Mouse (Mus musculus): ENCODE data around the gene Gm11733. TPM values are rescaled to one million over a fixed set of nuclear protein-coding genes. Genes with fewer than 3 reads are reported as not detected.
"Not testable (repeated sequence)": the region's sequence is repeated elsewhere in the genome, so short reads cannot be mapped to it uniquely, and the experiment has no call there.

Gene Gm11733
- total RNA-seq (2021) = not detected

- intact Hi-C loops (cut with DNase I) = loop anchor here (5.0 kb wide), 3 partner anchors 113 to 343 kb away; partner anchors contain the start of genes Afmid, Tk1 and Tnrc6c
- no peak for DNase-seq
Measured at GRCm38 (mm10) chr11:117484198-117484597, at the start of gene Gm11733. TSS of gene Gm11733 (plus strand) at chr11:117484368.

DNA sequence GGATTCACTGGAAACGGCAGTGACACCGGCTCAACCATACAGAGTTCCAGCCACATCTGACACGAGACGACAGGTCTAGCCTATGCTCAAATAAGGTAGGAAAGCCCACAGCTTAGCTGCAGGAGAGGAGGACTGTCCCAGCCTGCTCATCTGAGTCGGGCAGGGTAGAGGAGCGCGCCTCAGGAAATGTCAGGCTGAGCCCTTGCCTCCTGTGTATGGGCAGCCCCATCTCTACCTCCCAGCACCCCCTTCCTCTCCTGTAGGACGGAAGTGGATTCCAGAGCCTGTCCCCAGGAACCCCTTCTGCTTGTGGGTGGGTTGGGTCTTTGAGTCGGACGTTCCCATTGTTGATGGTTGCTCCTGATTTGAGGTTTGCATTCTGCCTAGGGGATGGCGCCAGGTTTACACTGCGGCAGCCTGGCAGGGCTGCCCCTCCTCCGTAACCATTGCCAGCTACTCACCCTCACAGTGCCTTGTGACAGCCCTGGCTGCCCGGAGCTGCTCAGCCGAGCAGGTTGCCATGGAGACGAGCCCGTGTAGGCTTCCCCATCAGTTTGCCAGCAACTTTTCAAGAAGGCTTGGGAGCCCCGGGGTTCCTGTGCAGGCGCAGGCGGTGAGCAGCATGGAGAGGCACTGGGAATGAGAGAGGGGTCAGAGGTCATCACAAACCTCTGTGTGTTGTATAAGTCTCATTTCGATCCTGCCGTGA, 47.6 kb upstream of the Gm11733 start:
- no peak for DNase-seq

DNA sequence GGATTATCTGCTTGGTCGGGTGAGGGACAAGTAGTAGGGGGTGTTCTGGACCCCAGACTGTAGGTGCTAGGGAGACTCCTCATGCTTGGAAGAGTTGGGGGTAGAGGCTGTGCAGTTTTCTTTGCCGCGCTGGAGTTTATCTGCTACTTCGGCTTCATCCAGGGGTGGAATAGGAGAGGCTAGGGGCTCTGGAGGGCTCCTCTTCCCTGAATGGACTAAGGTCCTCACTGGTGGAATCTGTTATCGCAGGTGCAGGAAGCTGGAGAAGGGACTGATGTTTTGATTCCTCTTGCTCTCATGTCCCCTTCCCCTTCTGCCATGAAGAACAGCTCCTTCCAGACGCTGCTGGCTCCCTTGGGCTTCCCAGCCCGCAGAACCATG, 47.1 kb upstream of the Gm11733 start:
- DNase-seq = no peak
- intact Hi-C loops (cut with DNase I) = no loop called here

More for the DNA sequence above, 47.6 kb upstream of the Gm11733 start:
- intact Hi-C loops (cut with DNase I) = no loop called here

DNA sequence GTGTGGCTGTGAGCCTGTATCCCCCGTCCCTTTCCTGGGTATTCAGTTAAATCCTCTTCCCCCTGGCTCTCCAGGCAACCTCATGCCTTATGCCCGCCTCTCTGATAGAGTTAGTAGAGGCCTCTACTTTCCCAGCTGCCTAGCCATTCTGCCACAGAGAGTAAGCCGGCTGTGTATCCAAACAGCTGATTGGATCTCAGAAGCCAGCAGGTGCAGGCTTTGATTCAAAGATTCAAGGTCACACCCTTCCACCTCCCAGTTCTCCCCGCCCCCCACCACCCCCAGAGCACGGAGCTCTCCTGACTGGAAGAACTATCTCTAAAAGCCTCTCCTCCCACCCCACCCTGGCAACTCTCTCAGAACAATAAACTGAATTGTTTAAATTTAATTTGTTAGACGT, 45.8 kb upstream of the Gm11733 start:
- DNase-seq = no peak
- intact Hi-C loops (cut with DNase I) = no loop called here

- no peak for DNase-seq
- intact Hi-C loops (cut with DNase I) = no loop called here
Measured at GRCm38 (mm10) chr11:117440865-117441425, 43.2 kb upstream of the Gm11733 start.

DNA sequence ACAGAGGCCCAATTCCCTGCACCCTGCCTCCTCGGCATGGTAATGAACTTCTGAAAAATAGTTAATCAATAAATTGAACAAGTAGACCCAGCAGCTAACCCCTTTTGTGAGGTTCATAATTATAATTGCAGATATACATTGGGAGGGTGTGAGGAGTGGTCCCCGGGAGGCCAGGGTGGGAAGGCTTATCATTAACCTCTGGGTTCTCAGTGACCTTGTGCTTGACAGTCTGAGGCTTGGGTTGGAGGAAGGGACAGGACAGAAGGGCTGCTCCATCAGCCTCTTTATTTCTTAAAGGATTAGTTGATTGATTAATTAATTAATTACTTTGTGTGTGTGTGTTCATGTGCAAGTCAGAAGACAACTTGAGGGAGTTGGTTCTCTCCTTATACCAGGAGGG, 40.1 kb upstream of the Gm11733 start:
- no peak for DNase-seq
- intact Hi-C loops (cut with DNase I) = no loop called here

DNA sequence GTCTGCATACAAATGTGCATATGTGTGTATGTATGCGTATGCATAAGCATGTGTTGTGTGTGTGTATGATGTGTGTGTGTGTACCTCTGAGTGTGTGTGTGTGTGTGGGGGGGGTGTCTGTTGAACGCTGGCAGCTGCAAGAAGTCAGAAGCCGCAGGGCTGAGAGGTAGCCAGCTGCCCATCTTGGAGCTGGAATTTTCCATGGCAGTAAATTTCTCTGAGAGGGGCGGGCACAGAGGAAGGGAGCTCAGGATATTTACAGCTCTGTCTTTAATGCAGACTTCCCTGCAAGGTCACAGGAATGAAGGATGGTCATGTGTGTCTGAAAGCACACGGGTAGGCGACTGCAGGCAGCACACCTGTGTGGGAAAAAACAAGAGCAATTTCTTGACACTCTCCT, 38.5 kb upstream of the Gm11733 start:
- no peak for DNase-seq
- intact Hi-C loops (cut with DNase I) = no loop called here

DNA sequence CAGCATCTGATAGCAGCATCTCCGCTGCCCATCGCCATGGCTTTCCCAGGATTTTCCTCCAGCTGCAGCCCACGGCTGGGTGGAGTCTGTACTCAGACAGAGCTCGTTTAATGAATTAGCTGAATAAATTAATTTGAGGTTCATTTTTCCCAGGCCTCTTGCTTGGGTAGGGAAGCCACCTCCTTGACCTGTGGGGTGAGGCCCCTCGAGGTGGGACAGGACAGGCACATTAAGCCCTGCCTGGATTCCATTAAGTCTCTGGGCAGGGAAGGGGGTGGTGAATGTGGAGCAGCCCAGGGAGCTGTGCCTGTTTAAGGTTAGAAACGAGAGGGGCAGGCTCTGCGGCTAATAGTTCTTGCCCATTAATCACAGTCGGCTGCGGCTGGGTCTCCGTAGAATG, 30.1 kb upstream of the Gm11733 start:
- intact Hi-C loops (cut with DNase I) = no loop called here
- DNase-seq = no peak

DNA sequence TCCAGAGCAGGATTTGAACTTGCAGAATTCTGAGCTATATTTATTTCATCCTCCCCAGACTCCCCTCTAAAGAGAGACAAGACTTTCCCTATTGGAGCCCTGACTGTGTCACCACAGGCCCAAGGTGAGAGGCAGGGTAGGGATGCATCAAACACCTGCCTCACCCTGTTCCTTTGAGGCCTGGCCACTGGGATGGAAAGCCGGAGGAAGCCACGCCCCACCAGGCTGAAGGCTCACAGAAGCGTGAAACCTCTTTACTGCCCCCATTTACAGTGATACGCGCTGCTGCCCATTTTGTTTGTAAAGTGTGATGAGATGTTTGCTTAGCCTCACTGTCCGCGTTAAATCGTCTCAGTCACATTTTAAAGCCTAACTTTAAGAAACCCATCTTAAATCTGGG, 25.0 kb upstream of the Gm11733 start:
- intact Hi-C loops (cut with DNase I) = no loop called here

GRCm38 (mm10) chr11:117462202-117462864, 21.8 kb upstream of the Gm11733 start:
- intact Hi-C loops (cut with DNase I) = no loop called here
- no peak for DNase-seq

More for the DNA sequence above, 25.0 kb upstream of the Gm11733 start:
- DNase-seq = no peak

- intact Hi-C loops (cut with DNase I); DNase-seq: not testable (repeated sequence)
Measured at GRCm38 (mm10) chr11:117463416-117463815, 20.8 kb upstream of the Gm11733 start.

DNA sequence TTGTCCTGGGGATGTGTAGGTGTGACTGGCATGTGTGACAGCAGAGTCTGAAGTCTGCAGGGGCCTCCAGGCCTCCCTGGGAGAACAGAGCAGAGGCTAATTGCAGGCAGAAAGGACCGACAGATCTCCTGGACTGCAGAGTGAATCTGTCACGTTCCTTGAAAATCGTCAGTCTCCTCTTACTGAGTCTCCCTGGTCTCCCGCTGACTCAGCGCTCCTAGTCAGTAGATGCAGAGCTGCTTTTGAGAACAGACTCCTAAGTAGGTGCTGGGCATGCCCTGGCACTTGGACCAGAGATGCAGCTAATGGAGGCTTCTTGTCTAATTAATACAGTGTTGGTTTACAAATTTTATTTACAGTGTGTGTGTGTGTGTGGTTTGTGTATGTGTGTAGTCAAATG, 17.9 kb upstream of the Gm11733 start:
- intact Hi-C loops (cut with DNase I) = no loop called here
- no peak for DNase-seq

- intact Hi-C loops (cut with DNase I) = no loop called here
- no peak for DNase-seq
Measured at GRCm38 (mm10) chr11:117466911-117467310, 17.3 kb upstream of the Gm11733 start.

DNA sequence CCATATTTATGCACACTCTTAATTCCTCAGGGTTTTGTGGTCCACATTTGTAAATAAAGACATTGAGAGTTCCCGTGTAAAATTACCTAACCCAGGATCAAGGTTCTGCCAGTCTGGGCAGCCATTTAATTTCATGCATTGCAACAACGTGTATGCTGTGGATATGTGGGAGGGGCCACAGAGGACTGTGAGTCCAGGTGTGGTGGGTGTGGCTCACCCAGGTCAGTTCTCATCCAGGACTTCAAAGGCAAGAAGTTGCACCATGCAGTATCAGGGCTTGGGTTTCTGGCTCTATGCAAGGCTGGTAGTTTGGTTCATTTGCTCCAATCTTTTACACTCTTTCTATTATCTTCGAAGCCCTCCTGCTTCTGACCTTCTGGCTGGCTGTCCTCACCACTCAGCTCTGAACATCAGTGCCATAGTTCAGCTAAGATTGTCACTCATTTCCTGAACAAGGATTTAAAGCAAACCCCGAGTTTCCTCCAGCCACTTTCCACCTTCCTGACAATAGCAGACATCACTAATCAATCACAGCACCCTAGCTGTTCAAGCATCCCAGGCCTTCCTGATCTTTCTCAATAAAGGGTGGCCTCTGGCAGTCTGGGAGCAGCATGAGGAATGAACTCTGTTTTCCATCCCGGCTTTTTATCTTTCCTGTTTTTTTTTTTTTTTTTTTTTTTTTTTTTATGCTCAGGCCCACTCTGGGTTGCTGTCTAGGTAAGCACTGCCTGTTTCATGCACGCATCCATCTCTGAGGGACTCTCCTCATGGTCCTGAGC, 15.4 kb upstream of the Gm11733 start:
- intact Hi-C loops (cut with DNase I) = no loop called here
- DNase-seq = no peak

GRCm38 (mm10) chr11:117469724-117470123, 14.4 kb upstream of the Gm11733 start:
- DNase-seq = no peak
- intact Hi-C loops (cut with DNase I) = no loop called here

DNA sequence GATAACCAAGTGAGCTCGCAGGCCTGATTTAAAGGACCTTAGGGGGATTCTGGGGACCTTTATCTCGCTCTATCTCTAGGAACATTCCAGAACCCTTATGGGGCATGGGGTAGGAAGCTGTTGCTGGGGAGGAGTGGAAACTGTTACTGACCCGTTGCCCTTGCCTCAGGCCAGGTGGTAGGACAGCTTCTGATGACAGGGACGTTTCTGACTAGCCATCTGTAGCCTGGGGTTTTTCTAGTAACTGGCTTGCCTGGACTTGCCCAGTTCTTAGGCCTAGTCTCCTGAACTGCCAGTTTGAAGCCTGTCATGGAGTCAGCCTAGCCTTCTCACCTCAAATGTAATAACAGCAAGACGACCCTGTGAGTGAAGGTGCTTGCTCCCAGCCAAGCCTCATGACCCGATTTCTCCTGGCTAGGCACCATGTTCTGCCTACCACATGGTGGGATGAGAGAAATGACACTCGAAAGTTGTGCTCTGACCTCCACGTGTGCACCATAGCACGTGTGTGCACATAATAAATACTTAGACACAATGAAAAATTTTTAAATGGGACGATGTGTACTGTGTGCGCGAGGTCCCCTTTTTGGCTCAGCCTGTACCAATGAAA, 13.5 kb upstream of the Gm11733 start:
- intact Hi-C loops (cut with DNase I) = no loop called here
- no peak for DNase-seq

DNA sequence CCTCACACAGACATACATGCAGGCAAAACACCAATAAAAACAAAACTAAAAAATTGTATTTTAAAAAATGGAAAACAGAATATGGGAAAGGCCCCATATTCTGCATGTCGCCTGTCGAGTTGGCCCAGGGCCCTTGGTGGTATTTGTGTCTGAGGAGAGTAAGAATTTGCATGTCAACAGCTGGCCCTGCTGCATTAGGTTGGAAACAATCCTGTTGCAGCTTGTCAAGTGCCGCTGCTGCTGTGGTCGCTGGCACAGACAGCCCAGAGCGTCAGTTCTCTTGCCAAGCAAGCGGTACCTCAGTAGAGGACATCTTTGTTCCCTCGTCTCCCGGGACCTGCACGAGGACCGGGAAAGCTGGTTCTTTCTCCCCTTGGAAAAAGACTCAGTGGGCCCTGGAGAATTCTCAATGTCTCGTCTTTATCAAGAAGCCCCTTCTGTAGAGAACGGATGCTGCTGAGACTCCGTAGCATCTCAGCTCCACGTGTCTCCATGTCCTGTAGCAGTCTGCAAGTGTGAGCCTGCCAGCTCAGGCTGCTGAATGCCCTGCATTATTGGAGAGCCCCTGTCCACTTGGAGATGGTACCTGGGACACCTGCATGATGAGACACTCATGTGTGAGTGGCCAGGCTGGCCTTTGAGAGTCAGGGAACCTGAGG, 12.4 kb upstream of the Gm11733 start:
- no peak for DNase-seq
- intact Hi-C loops (cut with DNase I) = no loop called here

- DNase-seq = no peak
- intact Hi-C loops (cut with DNase I) = no loop called here
Measured at GRCm38 (mm10) chr11:117472885-117473284, 11.3 kb upstream of the Gm11733 start.

- DNase-seq = no peak
- intact Hi-C loops (cut with DNase I) = no loop called here
Measured at GRCm38 (mm10) chr11:117475204-117475603, 9.0 kb upstream of the Gm11733 start.

DNA sequence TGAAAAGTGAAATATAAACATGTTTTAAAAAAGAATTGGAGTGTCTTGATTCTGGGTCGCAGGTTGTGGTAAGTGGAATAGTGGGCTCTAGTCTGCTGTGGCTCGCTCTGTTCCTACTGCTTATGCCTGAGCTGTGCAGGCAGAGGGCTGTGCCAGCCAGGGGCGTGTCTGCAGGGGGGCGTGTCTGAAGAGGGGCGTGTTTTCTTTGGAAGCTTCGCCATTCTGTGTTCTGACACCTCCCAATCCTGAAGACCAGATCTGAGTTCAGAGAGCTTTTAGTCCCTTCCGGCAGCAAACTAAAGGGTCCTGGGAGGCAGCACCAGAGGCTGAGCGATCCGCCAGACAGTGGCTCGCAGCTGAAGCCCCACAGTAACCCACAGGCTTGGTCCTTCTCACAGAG, 8.5 kb upstream of the Gm11733 start:
- DNase-seq = peak; percentile 24 to 25
- intact Hi-C loops (cut with DNase I) = no loop called here
